Mouse (Mus musculus) 3T3-L1 (cell line): ENCODE measurements around the gene Etfrf1.

Experiments used
- DNase-seq: peaks from one replicate; pipeline ENCODE4 v3.0.0-alpha.2; 2015; ENCODE audit warnings: low read depth, low spot score

Etfrf1 gene

GRCm38 (mm10) chr6:145224246-145224645 lies 13.3 kb downstream of the Etfrf1 start:
- no peak for DNase-seq

DNA sequence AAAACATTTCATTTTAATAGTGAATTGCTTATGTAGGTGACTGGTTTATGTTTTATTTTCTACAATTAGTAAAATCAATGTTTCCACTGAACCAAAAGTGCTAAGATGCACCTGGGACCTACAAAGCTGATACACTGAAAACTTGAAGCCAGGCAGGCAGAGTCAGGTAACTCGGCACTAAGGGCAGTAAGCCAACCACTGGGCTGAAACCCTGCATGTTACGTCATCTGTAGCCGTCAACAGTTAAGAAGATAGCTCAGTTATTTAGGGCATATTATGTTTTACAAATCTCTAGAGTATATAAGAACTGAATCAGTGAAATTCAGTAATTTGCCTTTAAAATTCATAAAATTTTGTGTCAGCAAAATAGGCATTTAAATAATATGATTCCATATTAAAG lies 15.4 kb downstream of the Etfrf1 start:
- no peak for DNase-seq

- no peak for DNase-seq
These were observed 23.5 kb downstream of the Etfrf1 start for GRCm38 (mm10) chr6:145234391-145234790.

DNA sequence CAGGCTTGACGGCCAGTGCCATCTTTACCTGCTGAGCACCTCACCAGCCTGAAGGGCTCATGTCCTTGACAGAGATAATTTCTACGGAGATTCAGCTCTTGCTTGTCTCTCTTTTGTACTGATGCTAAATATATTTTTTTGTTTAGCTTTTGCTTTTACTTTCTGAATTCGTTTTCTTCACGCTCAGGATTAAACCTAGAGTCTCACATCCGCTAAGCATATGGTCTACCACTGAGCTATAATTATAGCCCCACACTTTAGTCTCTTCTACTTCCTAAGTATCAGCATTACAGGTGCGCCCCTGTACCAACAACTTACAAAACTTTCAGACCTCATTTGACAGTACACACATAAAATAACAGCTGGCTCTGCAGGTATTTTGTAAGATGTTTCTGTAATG lies 24.4 kb downstream of the Etfrf1 start:
- no peak for DNase-seq

DNA sequence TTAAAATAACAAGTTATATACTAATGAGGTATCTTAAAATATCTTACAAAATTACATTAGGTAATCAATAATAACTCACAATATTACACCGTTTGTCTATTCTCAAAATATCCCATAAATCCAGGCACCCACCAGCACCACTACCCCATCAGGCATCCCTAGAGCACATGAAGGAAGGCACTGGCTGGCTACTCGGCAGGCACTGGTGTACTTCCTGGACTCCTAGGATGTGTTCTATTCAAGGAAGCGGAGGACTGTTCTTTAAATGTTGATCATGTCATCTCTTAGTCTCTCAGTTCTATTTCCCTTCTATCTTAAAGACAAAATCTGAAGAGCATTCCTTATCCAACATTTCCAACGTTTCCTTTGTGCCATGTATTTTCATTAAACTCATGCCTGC lies 26.2 kb downstream of the Etfrf1 start:
- no peak for DNase-seq

GRCm38 (mm10) chr6:145240285-145240684 lies 29.4 kb downstream of the Etfrf1 start:
- DNase-seq: no peak

DNA sequence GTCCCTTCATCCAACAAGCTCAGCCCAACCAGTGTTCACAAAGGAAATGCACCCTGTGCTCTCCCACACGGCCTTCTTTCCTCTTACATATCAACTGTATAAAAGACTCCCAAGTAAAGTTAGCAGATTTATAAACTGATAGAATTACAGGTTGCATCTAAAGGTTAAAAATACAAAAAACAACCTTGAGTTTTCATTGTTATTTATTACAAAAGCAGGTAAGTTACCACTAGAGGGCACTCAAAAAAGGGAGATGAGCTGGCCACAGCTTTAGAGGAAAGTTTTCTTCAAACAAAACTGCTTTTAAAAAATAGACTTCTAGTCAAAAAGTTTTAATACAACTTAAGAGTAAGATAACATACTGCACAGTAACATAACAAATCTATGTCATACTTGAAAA lies 31.6 kb downstream of the Etfrf1 start:
- peak; percentile 72 for DNase-seq

- DNase-seq: no peak
These were observed 35.9 kb downstream of the Etfrf1 start for GRCm38 (mm10) chr6:145246841-145247240.

DNA sequence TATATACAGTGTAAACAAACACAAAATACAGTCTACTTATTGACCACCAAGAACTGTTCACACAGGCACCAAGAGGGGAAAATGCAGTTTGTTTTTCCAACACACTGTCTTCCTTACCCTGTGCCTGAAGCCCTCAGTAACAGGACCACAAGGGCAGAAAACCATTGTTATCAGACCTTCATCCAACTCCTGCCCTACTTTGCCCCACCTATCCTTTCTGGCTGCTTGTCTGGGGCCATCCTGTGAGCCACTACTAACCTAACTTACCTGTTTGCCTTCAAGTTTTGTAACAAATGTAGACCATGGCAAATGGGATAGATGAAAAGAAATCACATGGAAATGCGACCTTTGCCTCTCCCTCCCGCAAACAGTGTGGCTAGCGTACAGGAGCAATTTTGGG lies 37.0 kb downstream of the Etfrf1 start:
- DNase-seq: no peak

DNA sequence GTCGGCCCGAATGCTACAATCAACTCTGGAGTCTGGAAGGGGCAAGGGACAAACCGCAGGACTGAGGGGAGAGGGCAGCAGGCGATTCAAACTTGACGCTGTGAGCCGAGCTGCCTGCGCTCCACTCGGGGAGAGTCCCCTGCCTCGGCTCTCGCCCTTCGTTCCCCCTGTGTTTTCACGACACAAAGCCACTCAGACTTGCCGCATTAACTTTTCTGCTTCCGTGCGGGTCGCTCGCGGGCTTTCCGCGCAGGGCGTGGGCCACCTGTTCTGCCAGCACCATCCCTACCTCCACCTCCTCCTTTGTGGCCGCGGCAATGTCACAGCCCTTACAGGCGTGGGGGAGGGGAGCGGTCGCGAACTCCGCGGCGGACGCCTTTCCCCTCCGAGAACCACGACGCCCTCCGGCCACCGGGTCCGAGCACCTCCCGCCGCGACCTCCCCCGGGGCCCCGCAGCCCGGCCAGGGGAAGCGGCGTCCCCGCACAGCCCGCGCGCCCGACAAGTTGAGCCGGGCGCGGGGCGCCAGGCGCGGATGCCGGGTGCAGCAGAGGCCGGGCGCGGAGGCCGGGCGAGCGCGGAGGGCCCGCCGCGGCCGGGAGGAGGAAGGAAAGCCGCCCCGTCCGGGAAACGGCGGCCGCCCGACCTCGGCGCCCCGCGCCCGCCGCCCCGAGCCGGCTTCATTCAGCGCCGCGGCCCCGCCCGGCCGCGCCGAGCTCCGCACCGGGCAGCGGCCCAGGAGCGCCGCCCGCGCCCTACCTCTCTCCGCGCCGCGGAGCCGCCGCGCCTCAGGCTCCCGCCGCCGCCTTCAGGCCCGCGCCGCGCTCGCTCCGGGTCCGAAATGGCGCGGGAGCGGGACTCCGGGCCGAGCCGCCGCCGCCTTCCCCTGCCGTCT lies 38.6 kb downstream of the Etfrf1 start:
- DNase-seq: peak; percentile 37

DNA sequence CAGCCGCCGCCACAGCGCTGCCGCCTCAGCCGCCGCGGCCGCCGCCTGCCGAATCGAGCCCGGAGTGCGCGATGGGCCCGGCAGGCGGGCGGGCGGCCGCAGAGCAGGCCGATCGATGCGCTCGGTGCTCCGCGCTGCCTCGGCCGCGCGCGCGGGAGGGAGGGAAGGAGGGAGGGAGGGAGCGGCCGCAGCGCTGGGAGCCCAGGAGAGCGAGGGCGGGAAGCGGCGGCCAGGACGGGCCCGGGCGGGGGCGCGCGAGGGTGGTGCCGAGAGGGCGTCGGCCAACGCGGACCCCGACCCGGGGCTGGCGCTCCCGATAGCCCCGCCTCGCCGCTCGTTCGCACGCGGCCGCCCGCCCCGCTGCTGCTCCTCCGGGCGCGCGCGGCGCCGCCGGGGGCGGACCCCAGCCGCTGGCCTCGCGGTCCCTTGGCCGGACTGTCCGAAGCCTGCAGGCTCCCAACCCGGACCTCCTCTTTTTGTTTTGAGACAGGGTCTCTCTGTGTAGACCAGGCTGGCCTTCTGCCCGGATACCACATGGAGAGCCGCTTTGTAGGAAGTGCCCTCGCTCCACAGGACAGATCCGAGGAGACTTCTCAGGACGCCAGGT lies 39.4 kb downstream of the Etfrf1 start, which contains the start of gene Kras:
Gene Kras, minus strand, starts transcription at position 55 of the 607 bp plus-strand sequence.
- DNase-seq: peak; percentile 79

DNA sequence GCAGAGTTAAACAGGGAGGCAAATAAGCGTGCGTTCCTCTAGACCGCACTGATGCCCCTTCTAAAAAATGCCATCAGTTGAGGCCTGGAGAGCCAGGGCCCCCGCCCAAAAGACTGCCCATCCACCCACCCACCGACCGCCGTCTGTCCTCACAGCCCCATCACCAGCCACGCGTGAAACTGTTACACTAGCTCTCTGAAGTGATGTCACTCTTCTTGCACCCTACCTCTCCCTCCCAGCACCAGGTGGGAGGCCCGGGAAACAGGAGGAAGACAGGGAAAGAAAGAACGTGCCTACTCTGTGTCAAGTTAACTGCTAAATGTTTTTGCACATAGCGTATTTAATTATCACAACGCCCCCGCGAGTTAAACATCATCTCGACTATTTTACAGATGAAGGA lies 39.9 kb downstream of the Etfrf1 start:
- DNase-seq: no peak

DNA sequence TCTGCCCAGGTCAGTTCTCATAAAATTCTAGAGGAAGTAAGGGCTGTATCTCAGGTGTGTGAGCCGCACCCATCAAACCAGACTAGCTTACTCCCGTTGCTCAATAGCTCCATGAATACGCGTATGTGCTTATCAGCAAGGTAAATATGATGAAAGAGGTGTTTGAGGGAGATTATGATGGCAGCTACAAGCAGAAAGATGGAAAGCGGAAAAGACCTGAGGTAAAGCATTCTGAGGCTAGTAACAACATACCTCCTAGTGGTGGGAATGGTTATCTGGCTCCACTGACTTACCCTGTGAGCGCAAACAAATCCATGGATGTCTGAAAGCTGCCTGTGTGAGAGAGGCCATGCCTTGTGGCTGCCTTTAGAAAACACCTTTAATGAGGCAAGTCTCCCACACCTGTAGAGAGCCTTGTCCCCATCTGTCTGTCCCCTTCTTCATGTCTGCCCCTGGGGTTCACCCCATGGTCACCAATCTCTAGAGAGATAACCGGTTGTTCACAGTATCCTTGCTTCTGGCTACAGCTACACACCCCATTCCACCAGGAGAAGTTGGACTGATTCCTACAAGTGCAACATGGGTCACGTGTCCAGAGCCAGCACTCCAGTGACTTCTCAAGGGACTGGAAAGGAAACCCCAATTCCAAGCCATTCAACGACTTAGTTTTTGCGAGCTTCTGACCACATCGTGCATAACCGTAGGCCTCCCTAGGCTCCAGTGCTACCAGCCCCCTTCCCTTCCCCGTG lies 45.2 kb downstream of the Etfrf1 start:
- DNase-seq: no peak

DNA sequence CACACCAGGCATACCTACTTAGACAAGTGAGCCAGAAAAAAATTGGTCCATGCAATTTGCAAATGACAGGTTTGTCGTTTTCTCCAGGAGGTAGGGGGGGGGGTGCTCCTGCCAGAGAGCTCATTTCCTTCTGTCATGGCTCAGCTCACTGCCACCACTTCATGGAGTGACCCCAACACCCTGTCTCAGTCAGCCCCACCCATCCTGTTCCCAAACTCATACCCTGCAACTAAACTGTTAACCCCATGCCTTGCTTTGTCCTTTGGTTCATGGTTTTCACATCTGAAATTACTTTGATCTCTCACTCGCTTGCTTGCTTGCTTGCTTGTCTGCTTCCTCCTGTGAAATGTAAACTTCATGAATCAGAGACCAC lies 45.8 kb downstream of the Etfrf1 start:
- DNase-seq: no peak

DNA sequence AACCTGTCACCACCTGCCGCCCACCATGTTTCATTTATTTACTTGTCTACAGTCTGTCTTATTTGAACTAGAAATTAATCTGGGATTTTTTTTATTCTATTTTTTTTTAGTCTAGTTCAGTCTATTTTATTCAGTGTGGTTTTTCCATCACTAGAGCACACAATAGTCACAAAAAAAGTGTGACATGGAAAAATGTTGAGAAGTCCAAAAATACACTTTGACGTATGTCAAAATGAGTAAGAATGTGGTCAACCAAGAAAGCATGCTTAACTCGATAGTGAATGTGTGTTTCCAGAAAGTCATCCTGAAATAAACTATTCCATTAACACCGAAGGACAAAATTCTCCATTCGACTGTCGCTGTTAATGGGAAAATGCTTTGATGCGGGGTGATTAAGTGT lies 51.4 kb downstream of the Etfrf1 start:
- DNase-seq: no peak
